Mouse (Mus musculus) cerebellum, adult 18-20 months (tissue): ENCODE data around the gene Lrp2.

Experiments used
- DNase-seq, 2 experiments: peaks; one replicate each; pipeline ENCODE4 v3.0.0; 2021

Gene Lrp2

GRCm38 (mm10) chr2:69396760-69397435, 189.0 kb downstream of the Lrp2 start:
- DNase-seq: no peak

- DNase-seq: no peak
Observed at GRCm38 (mm10) chr2:69395597-69396248, 190.1 kb downstream of the Lrp2 start.

GRCm38 (mm10) chr2:69393947-69394346, 191.9 kb downstream of the Lrp2 start:
- no peak for DNase-seq

GRCm38 (mm10) chr2:69386118-69386871, 199.6 kb downstream of the Lrp2 start:
- no peak for DNase-seq

- no peak for DNase-seq
Observed at GRCm38 (mm10) chr2:69382838-69383237, 203.0 kb downstream of the Lrp2 start.

GRCm38 (mm10) chr2:69381740-69382139, 204.1 kb downstream of the Lrp2 start:
- DNase-seq: no peak

GRCm38 (mm10) chr2:69380281-69380680, 205.6 kb downstream of the Lrp2 start, which contains the start of gene Dhrs9:
TSS of gene Dhrs9 (plus strand) at chr2:69380445.
- no peak for DNase-seq

- no peak for DNase-seq
Observed at GRCm38 (mm10) chr2:69379801-69380200, 206.1 kb downstream of the Lrp2 start.

- no peak for DNase-seq
Observed at GRCm38 (mm10) chr2:69376780-69377179, 209.1 kb downstream of the Lrp2 start.
